Mouse (Mus musculus) hindbrain, embryonic 16.5 days (tissue): ENCODE measurements at regions not wholly inside any gene's neighbourhood (a gene's known extent, or its start where the extent isn't known, plus 50 kb on each side); places are given as distances from the start of the nearest gene placed in this dataset.

Source experiments
- ATAC-seq: fragments of 200-750 bp; cut with Nextera tagmentation; 2 replicates; pipeline ENCODE4 v1.8.0; 2017; ENCODE audit warnings: moderate TSS enrichment, moderate library complexity
- H3K27ac ChIP-seq: fragments of 300-500 bp; sonication (generic); 2 replicates; pipeline ENCODE4 v1.5.1; 2014; ENCODE audit warnings: low read depth, mild to moderate bottlenecking, control low read depth, low read length, moderate library complexity
- H3K27me3 ChIP-seq: fragments of 300-500 bp; sonication (generic); replicated peaks from 2 replicates; pipeline ENCODE4 v1.6.1; 2014; ENCODE audit warnings: low read length; ENCODE audit not compliant: control insufficient read depth, insufficient read depth
- H3K36me3 ChIP-seq: fragments of 300-500 bp; sonication (generic); 2 replicates; pipeline ENCODE4 v1.6.1; 2014; ENCODE audit warnings: mild to moderate bottlenecking, low read length, moderate library complexity, mixed read lengths; ENCODE audit not compliant: control insufficient read depth, insufficient read depth
- H3K4me1 ChIP-seq: fragments of 300-500 bp; sonication (generic); 2 replicates; pipeline ENCODE4 v1.6.1; 2014; ENCODE audit warnings: low read depth, low read length; ENCODE audit not compliant: control insufficient read depth, insufficient read depth
- H3K4me2 ChIP-seq: fragments of 300-500 bp; sonication (generic); 2 replicates; pipeline ENCODE4 v1.6.1; 2014; ENCODE audit warnings: mild to moderate bottlenecking, low read length, control low read depth, moderate library complexity
- H3K4me3 ChIP-seq: fragments of 300-500 bp; sonication (generic); 2 replicates; pipeline ENCODE4 v1.5.1; 2014; ENCODE audit warnings: mild to moderate bottlenecking, low read length, control low read depth, moderate library complexity
- H3K9ac ChIP-seq: fragments of 300-500 bp; sonication (generic); 2 replicates; pipeline ENCODE4 v1.6.1; 2014; ENCODE audit warnings: low read depth, mild to moderate bottlenecking, control low read depth, low read length, moderate library complexity
- H3K9me3 ChIP-seq: fragments of 300-500 bp; sonication (generic); 2 replicates; pipeline ENCODE4 v1.6.1; 2014; ENCODE audit warnings: mild to moderate bottlenecking, low read length, moderate library complexity; ENCODE audit not compliant: control insufficient read depth
- WGBS: fragments of 180-500 bp; shearing (Covaris S2); extraction: QIAGEN DNeasy Blood & Tissue Kit; methylation state at CpG from one replicate; pipeline ENCODE4 v1.1.7; 2014; 5-methylcytosine and 5-hydroxymethylcytosine counted together

- Histone ChIP-seq H3K4me1 (no peaks in the 10 kb centered on the region), H3K9ac (no peak overlapping the region), H3K4me2 (no peak overlapping the region), H3K36me3 (no peaks in the 10 kb centered on the region), H3K9me3 (0 out of 2 replicates have a peak, but pooled peaks cover 3% of the 10 kb centered on the region), H3K4me3 (no peak overlapping the region), H3K27ac (no peak overlapping the region), H3K27me3 (no peaks in the 10 kb centered on the region)
- no peak for ATAC-seq
- WGBS, result 91% methylated on average over 1 of the region's 1 CpGs
These were observed 196.3 kb downstream of the Cdc5l start for GRCm38 (mm10) chr17:45237246-45237645.

GRCm38 (mm10) chr17:45235401-45235800, 198.1 kb downstream of the Cdc5l start:
- Histone ChIP-seq H3K36me3 (no peaks in the 10 kb centered on the region), H3K9ac (no peak overlapping the region), H3K27me3 (no peaks in the 10 kb centered on the region), H3K9me3 (0 out of 2 replicates have a peak, but pooled peaks cover 3% of the 10 kb centered on the region), H3K27ac (no peak overlapping the region), H3K4me3 (no peak overlapping the region), H3K4me2 (no peak overlapping the region), H3K4me1 (no peaks in the 10 kb centered on the region)
- 89% methylated on average over 7 of the region's 7 CpGs for WGBS
- ATAC-seq, result no peak

DNA sequence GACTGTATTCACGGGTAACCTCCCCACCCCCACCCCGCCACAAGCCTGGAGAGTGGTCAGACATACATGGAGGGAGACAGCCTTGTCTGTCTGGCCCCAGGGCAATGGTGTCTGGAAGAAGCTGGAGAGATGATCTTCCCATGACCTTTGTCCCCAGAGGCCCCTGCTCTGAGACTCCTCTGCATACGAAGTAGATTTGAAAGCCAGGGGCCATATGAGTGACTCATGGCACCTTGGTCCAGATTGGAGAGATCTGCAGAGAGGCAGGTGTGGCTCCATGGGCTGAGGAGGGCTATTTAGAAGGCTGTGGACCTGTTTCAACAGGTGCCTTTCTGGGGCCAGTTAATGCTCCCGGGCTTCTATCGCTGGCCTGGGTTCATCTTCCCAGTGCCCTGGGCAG, 200.7 kb downstream of the Cdc5l start:
- Histone ChIP-seq H3K36me3 (no peaks in the 10 kb centered on the region), H3K9me3 (0 out of 2 replicates have a peak, but pooled peaks cover 3% of the 10 kb centered on the region), H3K4me2 (no peak overlapping the region), H3K4me3 (no peak overlapping the region), H3K4me1 (no peaks in the 10 kb centered on the region), H3K27ac (no peak overlapping the region), H3K9ac (no peak overlapping the region), H3K27me3 (no peaks in the 10 kb centered on the region)
- ATAC-seq, result no peak
- 71% methylated on average over 5 of the region's 5 CpGs for WGBS

DNA sequence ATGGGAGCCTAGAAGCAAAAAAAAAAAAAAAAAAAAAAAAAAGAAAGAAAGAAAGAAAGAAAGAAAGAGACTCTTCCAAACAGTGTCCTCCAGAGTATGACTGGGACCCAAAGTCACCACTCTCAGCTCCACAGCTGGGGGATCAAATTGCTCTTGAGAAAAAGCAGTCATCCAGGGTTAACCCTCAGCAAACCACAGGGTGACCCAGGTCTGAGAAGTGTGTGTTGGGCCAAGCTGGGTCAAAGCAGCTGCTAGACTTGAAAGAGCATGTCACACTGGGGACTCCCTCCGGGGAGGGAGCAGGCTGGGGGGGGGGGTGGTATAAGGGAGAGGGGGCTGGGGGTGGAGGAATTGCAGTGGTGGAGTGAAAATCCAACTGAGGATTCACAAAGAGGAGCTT, 206.3 kb downstream of the Cdc5l start:
- Histone ChIP-seq H3K4me3 (no peak overlapping the region), H3K36me3 (no peaks in the 10 kb centered on the region), H3K4me2 (no peak overlapping the region), H3K9me3 (no peaks in the 10 kb centered on the region), H3K9ac (no peak overlapping the region), H3K27me3 (no peaks in the 10 kb centered on the region), H3K4me1 (no peaks in the 10 kb centered on the region; the same call in 1 of the 2 replicates), H3K27ac (no peak overlapping the region)
- 0% methylated on average over 1 of the region's 1 CpGs for WGBS
- no peak for ATAC-seq

GRCm38 (mm10) chr17:45226486-45226885, 207.1 kb downstream of the Cdc5l start:
- WGBS, result 40% methylated on average over 6 of the region's 6 CpGs
- no peaks in the 10 kb centered on the region for H3K36me3 ChIP-seq
- no peak for ATAC-seq

DNA sequence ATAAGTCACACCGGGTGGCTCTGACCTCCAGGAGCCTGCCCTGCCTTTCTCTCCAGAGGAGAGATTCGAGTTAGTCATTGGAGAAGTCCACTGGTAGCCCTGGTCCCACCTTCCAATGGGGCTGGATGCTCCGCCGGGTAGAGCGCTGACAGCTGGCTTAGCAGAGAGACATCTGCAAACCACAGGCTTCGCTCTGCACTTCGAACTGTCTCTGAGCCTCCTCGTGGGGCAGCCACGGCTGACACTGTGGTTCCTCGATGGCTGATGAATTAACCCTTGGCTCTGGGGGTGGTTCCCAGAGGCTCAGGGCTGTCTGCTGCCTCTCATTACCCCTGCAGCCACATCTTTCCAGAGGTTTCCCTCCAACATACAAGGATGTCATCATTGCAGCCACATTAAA, 211.9 kb downstream of the Cdc5l start:
- Histone ChIP-seq H3K4me2 (no peak overlapping the region), H3K4me1 (no peaks in the 10 kb centered on the region; the same call in 1 of the 2 replicates), H3K27ac (no peak overlapping the region), H3K4me3 (no peak overlapping the region), H3K27me3 (no peaks in the 10 kb centered on the region), H3K9me3 (no peaks in the 10 kb centered on the region), H3K36me3 (no peaks in the 10 kb centered on the region), H3K9ac (no peak overlapping the region)
- WGBS, result 57% methylated on average over 10 of the region's 10 CpGs
- no peak for ATAC-seq

More at GRCm38 (mm10) chr17:45226486-45226885, 207.1 kb downstream of the Cdc5l start:
- no peak overlapping the region for H3K9ac ChIP-seq
- H3K4me2 ChIP-seq, result no peak overlapping the region
- H3K27ac ChIP-seq, result no peak overlapping the region
- H3K27me3 ChIP-seq, result no peaks in the 10 kb centered on the region
- H3K4me1 ChIP-seq, result no peaks in the 10 kb centered on the region; the same call in 1 of the 2 replicates
- H3K9me3 ChIP-seq, result no peaks in the 10 kb centered on the region
- H3K4me3 ChIP-seq, result no peak overlapping the region

GRCm38 (mm10) chr17:45217126-45217525, 216.4 kb downstream of the Cdc5l start:
- ATAC-seq, result no peak
- WGBS, result 86% methylated on average over 5 of the region's 5 CpGs

GRCm38 (mm10) chr17:45215067-45216049, 218.2 kb downstream of the Cdc5l start:
- Histone ChIP-seq H3K27me3 (no peaks in the 10 kb centered on the region), H3K4me2 (no peak overlapping the region), H3K4me3 (no peak overlapping the region), H3K36me3 (no peaks in the 10 kb centered on the region), H3K4me1 (no peaks in the 10 kb centered on the region), H3K9me3 (peaks cover 2% of the 10 kb centered on the region; the same call in 1 of the 2 replicates), H3K9ac (no peak overlapping the region), H3K27ac (no peak overlapping the region)
- WGBS, result 48% methylated on average over 15 of the region's 15 CpGs
- ATAC-seq, result peak; percentile 61

More at GRCm38 (mm10) chr17:45217126-45217525, 216.4 kb downstream of the Cdc5l start:
- no peak overlapping the region for H3K4me2 ChIP-seq
- no peak overlapping the region for H3K4me3 ChIP-seq
- H3K9ac ChIP-seq, result no peak overlapping the region
- H3K36me3 ChIP-seq, result no peaks in the 10 kb centered on the region
- H3K27me3 ChIP-seq, result no peaks in the 10 kb centered on the region
- H3K27ac ChIP-seq, result no peak overlapping the region
- no peaks in the 10 kb centered on the region for H3K9me3 ChIP-seq
- no peaks in the 10 kb centered on the region for H3K4me1 ChIP-seq

- Histone ChIP-seq H3K9ac (no peak overlapping the region), H3K27ac (no peak overlapping the region), H3K4me2 (no peak overlapping the region), H3K9me3 (peaks cover 2% of the 10 kb centered on the region; the same call in 1 of the 2 replicates), H3K4me3 (no peak overlapping the region), H3K36me3 (no peaks in the 10 kb centered on the region), H3K27me3 (no peaks in the 10 kb centered on the region), H3K4me1 (peaks cover 3% of the 10 kb centered on the region; the same call in 1 of the 2 replicates)
- 98% methylated on average over 2 of the region's 2 CpGs for WGBS
- ATAC-seq, result no peak
These were observed 222.6 kb downstream of the Cdc5l start for GRCm38 (mm10) chr17:45210984-45211383.
